Mouse (Mus musculus): ENCODE results near the gene Gltp.

Gene Gltp

DNA sequence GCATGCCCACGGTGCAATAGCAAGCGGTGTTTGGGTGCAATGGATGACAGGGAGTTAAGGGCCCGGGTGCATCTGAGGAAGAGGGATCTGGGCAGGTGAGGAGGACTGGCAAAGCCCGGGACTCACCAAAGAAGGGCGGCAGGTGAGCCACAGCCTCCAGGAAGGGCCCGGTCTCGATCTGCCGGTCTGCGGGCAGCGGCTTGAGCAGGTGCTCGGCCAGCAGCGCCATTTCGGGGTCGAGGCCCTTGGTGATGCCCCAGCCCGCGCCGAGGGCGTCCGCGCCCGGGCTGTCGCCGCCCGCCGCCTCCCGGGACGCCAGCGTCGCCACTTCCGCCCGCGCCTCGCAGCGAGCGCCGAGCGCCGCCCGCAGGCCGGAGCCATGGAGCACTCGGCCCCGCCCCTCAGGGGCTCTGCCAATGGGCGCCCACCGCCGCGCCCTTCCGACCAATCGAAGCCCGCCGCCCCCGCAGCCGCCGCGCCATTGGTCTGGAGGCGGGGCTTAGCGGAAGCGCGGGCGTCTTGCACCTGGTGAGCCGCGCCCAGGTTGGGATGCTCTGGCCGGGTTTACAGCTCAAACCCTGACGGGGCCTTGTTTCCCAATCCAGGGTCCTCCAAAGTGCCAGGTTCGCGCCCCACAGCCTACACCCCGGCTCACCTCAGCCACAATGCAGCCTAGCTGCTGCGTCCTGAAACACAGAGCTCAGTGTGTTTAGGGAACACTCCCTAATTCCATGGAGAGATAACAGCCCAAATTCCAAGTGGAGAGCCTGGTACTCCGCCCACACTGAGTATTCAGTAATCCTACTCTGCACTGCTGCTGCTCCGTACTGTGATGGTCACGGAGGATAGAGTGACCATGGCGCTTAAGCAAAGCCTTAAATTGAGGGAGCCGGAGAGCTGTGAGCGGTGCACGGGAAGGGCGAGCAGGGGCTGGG is at the start of gene Gltp:
Gene Gltp (minus strand): TSS at position 352 of the 935 bp plus-strand sequence.
- peak; percentile 96 for DNase-seq (ENCODE audit: low read depth, low spot score)

DNA sequence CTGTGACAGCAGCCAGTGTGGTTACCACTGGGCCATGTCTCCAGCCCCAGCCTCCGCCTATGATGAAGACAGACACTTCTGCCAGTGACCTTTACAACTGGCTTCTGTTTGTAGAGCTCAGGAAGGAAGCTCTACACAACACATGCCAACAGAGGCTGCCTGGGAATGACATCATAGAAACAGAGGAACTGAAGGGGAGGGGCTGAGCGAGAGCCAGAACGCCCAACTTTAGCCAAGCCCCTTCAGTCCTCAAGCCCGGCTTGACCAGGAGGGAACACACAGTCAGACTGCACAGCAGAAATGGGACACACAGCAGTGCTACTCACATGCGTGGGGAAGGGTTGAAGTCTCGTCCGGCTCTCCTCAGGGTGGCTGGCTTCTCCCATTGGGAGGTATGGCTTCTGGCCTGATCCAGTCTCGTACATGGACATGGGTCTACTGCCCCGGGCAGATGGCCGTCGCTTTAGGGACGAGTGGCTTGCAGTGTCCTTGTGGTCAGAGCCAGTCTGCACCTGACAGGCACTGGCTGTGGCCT is 48.0 kb upstream of the Gltp start:
- no peak for DNase-seq (ENCODE audit: low read depth, low spot score)

DNA sequence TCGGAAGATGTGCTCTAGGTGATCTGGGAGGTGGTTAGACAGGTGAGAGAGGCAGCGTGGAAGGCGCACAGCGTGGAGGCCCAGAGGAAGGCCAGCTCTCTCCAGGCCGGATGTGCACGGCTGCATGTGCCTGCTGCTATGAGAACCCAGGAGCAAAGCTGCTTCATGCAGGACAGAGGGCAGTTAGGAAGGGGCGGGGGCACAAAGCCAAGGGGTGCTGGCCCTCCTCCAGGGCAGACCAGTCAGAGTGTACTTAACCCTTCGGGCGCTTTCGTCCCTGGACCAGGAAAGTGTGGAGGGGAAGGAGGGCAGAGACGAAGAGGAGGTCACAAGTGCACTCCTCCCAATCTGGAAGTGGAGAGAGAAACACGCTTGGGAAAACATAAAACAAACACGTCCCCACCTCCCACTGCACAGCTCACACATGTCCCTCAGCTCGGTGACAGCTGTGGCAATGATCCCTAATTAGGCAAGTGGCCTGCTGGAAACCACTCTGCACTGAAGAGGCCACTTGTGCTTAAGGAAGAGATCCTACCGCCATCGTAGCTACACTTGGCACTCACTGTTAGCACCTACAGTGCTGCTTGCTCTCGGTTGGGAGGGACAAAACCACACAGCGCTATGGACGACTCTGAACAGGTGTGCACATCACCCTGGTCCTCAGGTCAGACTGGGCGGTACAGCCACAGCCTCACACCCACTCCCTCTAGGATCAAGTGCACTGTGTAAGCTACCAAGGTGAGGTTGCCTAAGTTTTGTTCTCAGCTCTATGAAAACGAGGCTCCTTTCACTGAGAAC is 46.5 kb upstream of the Gltp start:
- DNase-seq (ENCODE audit: low read depth, low spot score): no peak

DNA sequence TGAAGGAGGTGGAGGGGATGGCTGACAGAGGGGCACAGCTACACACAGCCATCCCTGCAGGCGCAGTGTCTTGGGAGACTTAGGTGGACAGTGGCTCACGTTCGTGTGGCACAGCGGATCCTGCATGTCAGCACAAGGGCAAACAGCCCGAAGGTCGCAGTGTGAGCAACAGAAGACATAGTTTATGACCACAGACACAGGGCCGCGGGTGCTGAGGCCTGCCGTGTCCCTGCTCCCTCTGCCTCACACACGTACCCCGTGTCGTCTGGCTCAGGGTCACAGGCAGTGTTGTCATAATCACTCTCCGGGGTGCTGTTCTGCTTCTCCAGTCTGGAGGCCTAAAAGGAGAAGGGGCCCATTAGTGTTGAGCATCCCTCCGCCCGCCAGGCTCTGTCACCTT is 42.8 kb upstream of the Gltp start:
- DNase-seq (ENCODE audit: low read depth, low spot score): no peak

DNA sequence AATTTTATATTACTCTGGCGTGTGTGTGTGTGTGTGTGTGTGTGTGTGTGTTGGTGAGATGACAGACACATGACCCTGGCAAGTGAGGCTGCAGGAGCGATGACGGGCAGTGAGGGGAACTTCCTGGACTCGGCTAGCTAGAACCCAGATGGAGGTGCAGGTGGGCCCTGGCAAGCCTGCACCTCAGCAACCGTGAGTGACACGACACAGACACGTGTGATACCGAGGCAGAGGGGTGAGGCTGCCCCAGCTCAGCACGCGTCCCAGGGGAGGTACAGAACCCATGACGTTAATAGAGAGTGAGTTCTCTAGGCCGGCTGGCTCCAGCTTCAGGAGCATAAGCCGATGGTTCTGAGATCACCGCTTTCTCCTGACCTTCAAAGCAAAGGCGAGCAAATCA is 41.2 kb upstream of the Gltp start:
- no peak for DNase-seq (ENCODE audit: low read depth, low spot score)

DNA sequence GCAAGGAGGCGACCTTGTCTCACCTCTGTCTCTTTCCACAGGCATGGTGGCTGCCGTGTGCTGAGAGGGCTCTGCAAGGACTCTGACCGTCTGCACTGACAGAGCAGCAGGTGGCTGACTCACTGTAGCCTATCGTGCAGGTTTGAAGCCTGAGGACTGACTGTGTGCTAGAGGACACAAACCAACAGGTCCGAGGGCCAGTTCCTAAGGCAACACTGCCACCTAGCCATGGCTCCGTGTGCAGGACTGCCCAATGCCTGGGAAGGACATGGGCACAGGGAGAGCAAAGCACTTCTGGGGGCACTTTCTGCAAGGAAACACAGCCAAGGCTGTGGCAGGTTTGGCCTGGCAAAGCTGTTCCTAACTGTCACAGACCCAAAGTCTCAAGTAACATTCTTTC is 40.7 kb upstream of the Gltp start:
- DNase-seq (ENCODE audit: low read depth, low spot score): no peak

DNA sequence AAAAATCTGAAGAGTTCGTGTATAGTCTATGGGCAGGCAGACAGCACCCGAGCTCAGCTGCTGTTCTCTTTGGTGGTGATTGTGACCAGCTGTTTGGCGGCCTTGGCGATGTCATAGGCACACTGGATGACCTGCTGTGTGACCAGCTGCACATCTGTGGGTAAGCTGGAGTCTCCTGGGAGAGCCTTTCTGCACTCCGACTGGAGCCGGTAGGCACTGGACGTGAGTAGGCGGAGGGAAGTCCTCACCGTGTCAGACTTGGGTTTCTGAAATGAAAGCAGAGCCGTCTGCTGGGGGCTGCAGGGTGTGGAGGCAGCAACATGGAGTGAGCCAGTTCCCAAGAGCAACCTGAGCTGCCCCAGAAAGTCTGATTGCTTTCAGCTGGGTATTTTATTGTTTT is 39.3 kb upstream of the Gltp start:
- DNase-seq (ENCODE audit: low read depth, low spot score): no peak

DNA sequence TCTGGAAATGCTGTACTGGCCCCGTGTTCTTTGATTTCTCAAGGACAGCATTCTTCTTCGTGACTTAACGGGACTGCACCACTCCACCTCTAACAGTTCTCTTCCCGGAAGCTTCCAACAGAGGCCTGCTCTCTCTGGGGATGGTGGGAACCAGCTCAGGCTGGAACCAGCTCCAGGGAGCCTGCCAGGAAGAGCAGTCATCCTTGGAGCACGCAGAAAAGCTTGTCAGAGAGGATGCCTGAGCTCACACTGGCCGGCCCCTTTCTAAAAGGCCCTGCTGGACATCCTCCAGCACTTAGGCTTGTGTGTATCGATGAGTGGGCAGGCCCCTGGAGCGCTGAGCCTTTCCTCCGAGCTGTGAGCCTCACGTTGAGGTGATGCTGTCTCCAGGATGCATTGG is 37.4 kb upstream of the Gltp start:
- no peak for DNase-seq (ENCODE audit: low read depth, low spot score)

DNA sequence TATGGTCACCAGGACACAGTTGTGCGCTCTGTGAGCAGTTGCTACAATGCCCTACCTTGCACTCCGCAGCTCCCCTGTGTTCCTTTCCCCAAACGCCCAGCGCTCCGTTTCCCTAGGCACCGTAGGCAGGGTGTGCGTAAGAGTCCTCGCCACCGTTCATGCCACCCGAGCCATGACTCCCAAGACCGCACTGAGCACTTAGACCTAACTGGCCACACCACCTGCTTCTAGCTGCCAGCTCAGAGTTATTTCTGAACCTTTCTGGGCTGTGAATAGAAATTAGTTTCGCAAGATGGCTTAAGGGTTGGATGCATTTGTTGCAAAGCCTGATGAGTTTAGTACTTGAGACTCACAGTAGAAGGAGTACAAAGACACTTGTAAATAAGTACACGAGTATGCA is 32.1 kb upstream of the Gltp start:
- DNase-seq (ENCODE audit: low read depth, low spot score): peak; percentile 13

DNA sequence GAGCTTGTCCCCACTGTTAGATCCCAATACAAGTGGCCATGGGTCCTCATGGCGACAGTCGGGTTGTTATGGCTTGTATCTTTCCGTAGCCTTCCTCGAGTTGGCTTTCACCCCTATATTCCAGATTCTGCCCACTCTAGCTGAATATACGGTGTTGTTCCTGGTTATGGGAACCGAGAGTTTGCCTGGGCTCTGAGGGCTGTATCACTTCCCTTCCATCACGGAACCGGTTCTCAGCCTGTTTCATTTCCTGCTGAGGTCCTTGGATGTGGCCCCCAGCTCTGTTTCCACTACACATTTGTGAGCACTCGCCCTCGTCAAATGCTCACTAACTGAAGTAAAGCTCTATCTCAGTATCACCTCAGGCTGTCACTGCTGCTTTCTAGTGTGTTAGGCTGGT is 31.2 kb upstream of the Gltp start:
- no peak for DNase-seq (ENCODE audit: low read depth, low spot score)

DNA sequence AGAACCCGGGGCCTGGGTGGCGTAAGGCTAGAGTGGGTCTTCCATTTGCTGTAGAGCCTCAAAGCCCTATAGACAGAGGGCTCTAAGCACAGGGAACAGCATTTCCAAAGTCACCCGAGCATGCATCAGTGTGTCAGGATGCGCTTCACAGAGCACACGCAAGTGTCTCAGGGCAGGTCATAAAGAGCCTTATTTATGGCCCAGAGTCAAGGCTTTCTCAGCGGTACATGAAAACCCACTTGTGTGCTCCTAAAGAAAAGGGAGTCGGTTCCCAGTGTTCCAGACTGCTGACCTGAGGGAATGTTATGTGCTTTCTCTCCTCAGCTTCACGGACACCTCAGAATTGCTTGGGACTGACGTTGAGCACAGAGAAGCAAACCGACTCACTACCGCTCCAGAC is 30.0 kb upstream of the Gltp start:
- DNase-seq (ENCODE audit: low read depth, low spot score): no peak

DNA sequence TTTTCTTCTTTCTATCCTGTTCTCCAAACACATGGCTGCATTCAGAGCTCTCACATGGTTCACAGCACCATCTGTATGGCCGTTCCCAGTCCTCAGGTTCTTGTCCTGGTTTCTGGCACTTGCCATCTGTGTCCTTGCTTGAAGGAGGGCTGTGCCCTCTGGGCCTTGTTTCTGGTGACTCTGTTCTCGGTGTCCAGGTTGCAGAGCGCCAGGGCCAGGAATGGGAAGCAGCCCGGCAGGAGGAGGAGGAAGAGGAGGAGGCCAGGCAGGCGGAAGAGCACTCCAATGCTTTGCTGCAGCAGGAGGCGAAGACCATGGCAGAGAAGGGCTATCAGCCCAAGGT is 29.1 kb upstream of the Gltp start:
- no peak for DNase-seq (ENCODE audit: low read depth, low spot score)

DNA sequence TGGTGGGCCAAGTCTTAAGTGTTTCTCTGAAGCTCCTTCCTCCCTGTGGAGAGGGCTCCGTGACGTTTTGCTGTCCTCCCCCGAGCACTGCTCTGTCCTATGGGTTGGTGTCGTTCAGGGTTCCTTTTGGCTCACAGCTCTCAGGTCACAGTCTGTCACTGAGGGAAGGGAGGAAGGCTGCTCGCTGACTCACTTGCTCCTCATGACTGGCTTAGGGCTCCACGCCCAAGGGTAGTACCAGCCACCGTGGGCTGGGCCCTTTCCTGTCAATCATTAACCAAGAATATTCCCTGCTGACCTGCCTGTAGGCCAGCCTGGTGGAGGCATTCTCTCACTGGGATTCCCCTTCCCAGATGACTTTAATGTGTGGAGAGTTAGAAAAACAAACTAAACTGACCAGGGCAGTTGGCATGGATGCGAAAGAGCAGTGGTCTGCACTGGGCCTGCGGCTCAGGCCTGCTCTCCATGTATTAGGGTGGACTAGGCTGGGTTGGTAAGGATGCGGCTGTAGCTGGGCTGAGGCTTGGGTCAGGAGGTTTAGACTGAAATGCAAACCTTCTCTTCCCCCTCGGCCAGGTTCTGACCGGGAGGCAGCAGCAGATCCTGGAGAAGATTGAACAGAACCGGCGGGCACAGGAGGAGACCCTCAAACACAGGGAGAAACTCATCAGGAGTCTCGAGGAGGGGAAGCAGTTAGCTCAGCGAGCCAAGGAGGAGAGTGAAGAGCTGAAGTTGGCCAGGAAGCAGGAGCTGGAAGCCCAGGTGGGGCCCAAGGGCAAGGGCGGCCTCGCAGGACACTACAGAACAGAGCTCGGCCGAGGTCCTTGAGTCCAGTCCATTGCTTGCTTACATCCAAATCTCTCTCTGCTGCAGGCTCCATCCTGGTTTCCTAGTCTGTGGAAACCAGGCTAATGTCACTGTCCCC is 28.5 kb upstream of the Gltp start:
- DNase-seq (ENCODE audit: low read depth, low spot score): no peak

DNA sequence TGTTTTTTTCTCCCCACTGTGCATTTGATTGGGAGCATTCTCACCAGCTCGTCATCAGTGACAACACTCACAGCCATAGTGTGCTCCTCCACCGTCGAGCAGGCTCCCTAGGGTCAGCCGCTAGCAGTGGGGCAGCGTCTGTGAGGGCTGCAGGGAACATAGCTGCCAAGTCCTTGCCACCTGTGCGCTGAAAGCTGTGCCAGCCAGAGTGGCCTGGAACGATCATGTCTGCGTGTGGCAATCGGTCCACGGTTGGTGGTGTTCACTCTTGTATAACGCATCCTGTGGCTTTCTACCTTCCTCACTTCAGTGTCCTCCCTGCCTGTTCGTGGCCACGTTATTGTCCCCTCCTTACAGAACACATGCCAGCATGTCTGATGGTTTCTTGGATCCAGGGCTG is 27.7 kb upstream of the Gltp start:
- DNase-seq (ENCODE audit: low read depth, low spot score): no peak

DNA sequence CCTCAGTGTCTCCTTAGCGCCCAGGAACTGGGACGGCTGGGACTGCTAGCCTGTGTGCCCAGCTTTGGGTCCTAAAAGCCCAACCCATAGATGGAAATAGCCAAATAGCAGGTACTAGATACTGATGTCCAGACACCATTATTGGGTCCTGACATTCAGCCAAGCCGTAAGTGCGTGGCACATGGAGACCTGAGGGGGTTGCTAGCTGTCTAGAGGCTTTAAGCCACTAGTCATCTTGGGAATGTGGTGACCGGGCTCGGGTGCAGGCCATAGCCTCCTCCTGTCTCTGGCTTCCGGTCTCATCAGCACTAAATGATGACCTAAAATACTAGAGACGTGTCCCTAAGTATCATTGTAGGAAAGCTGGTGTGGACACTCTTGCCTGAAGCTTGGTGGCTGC is 27.2 kb upstream of the Gltp start:
- DNase-seq (ENCODE audit: low read depth, low spot score): no peak

DNA sequence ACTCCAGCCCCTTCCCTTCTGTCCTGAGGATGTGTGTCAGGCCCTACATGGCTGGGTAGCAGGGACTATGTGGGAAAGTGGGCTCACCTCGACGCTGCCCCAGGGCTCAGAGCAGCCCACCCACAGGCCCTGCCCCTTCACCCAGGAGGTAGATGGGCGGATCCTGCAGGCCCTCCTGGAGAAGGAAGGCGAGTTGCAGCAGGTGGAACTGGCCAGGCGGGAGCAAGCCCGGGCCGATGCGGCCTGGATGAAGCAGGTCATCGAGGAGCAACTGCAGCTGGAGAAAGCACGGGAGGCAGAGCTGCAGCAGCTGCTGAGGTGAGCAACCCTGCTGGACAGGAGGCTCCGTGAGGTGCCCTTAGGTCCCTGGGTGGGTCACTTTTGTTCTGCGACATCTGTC is 26.5 kb upstream of the Gltp start:
- DNase-seq (ENCODE audit: low read depth, low spot score): no peak

DNA sequence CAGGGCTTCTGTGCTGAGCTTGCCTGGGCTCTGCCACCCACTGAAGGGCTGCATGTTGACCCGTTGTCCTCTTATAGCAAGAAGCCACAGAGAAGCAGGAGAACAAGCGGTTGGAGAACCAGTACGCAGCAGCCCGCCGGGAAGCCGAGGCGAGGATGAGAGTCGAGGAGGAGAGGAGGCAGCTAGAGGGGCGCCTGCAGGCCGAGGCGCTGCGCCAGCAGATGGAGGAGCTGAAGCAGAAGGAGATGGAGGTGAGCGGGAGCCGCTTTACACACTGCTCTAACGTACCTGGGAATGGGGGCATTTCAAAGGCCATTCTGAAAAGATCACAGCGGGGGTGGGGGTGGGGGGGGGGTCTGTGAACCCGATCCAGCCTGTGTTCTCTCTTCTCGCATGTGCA is 23.8 kb upstream of the Gltp start:
- no peak for DNase-seq (ENCODE audit: low read depth, low spot score)

DNA sequence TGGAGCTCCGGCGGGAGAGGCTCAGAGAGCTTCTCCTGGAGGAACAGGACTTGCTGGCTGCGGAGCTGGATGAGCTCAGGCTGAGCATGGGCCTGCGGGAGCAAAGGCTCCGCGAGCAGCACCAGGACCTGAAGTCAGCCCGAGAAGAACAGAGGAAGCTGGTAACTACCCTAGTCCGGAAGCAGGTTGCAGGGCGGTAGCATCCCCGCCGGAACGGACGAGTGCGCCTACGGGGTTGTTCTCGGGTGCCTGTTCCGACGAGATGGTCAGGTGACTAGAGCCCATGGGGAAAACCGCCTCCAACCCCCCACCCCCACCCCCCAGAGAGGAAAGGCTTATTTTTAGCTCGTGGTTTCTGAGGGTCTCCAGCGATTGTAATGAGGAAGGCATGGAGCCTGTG is 18.6 kb upstream of the Gltp start:
- no peak for DNase-seq (ENCODE audit: low read depth, low spot score)

DNA sequence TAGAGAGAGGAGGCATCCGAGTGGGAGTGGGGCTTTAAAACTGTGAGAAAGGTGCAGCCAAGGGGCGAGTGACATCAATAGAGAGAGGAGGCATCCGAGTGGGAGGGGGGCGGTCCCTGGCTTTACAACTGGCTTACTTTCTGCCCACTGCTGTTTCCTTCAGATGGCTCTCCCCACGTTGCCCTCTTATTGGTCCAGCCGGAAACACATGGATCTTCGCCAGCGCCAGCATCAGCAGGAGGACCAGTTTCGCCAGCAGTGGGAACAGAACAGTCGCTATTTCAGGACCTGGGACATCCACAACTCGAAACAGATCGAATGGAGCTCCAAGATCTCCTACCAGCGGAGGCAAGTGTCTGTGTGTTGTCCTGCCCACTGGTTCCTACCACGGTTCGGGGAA is 17.7 kb upstream of the Gltp start:
- no peak for DNase-seq (ENCODE audit: low read depth, low spot score)

DNA sequence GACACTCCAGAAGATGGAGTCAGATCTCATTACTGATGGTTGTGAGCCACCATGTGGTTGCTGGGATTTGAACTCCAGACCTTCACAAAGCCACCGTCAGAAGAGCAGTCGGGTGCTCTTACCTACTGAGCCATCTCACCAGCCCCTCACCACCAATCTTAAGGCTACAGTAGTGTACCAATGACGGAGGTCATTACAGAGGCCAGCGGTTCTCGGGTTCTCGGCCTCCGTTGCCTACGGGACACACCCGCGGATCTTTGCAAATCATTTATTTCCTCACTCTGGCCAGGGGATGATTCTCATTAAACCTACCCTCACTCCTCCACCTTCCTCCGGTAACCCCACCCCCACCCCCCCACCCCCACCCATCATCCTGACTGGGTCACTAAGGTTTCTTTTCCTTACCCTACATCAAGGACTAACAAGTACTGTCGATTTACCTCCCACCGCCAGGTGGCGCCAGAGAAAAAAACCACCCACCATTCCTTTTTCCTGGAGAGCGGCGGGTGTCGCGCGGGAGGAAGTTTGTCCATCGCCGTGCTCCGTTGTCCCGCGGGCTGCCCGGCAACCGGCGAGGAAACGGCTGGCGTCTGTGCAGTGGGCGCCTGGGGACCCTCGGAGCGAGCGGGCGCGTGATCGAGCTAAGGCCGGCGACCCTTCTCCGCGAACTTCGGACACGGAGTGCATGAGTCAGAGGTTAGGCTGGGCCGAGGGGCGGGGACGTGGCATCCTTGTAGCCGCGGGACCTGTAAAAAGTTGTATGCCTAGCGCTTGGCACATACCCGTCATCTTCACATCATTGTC is 16.7 kb upstream of the Gltp start, which contains the start of gene Tchp:
Gene Tchp (plus strand): TSS at position 496 of the 804 bp plus-strand sequence.
- DNase-seq (ENCODE audit: low read depth, low spot score): peak; percentile 92
